ENCODE assay signal across 9 mouse cellular contexts in the genomic region with DNA sequence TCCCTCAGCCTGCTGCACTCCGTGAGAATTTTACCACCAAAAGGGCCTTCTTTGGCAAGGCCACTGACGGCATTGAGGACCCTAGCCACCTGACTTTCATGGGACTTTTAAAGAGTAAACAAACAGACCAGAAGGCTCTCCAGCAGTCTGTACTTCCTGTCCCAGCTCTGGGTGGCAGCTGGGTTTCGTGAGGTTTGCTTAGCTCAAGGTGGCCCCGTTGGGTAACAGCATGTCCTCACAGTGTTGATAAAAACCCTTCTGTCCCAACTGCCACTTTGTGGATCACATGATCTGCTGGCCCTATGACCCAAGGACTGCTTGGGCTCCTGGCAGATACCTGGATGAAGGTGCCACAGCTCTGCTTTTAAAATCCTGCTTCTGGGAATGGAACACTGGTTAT. TPM values are rescaled to one million over a fixed set of nuclear protein-coding genes. Genes with fewer than 3 reads are reported as not detected.
DNase-seq lines count a peak whose midpoint lies in the region; ATAC-seq lines count a peak whose summit lies in the region.
"Had no signal": no experiment of that assay in that cellular context is flagged by ENCODE, and none has a peak within 500 bp of the region (broad histone marks: within the 10 kb centered on the region; RNA-seq: fewer than 3 reads in every experiment).

No protein-coding gene starts in this region.

- peak overlapping the region; percentile 55 for H3K27ac ChIP-seq in liver, embryonic 12.5 days
- no peak overlapping the region for H3K27ac ChIP-seq in liver, embryonic 11.5 days (ENCODE audit: low read depth, low read length)
- no peak overlapping the region for H3K27ac ChIP-seq in midbrain, embryonic 15.5 days
- no peak overlapping the region for H3K27ac ChIP-seq in forebrain, embryonic 14.5 days (ENCODE audit: low read depth, low read length)

- ATAC-seq in liver, embryonic 12.5 days, result 0 out of 2 replicates have a peak, but pooled peaks have one; percentile 19
- no peak for ATAC-seq in liver, embryonic 11.5 days (replicated peaks; ENCODE audit: low FRiP score)
- peak; percentile 51 for ATAC-seq in neutrophil, adult 5-6 weeks (ENCODE audit: extremely low read depth, insufficient number of reproducible peaks, low FRiP score, poor library complexity, severe bottlenecking)
- no peak for ATAC-seq in midbrain, embryonic 15.5 days (replicated peaks)
- ATAC-seq in forebrain, embryonic 14.5 days, result no peak

- no peak overlapping the region for H3K4me3 ChIP-seq in liver, embryonic 12.5 days
- no peak overlapping the region for H3K4me3 ChIP-seq in liver, embryonic 11.5 days (ENCODE audit: low read depth, low read length)
- H3K4me3 ChIP-seq in midbrain, embryonic 15.5 days, result no peak overlapping the region
- no peak overlapping the region for H3K4me3 ChIP-seq in forebrain, embryonic 14.5 days (ENCODE audit: low read depth, low read length)

- no peaks in the 10 kb centered on the region for H3K4me1 ChIP-seq in liver, embryonic 12.5 days
- no peaks in the 10 kb centered on the region for H3K4me1 ChIP-seq in liver, embryonic 11.5 days (replicated peaks; ENCODE audit: control insufficient read depth, insufficient read depth, low read length)
- no peaks in the 10 kb centered on the region for H3K4me1 ChIP-seq in midbrain, embryonic 15.5 days
- no peaks in the 10 kb centered on the region for H3K4me1 ChIP-seq in forebrain, embryonic 14.5 days (ENCODE audit: control insufficient read depth, insufficient read depth, low read length)

- no peaks in the 10 kb centered on the region; the same call in 1 of the 2 replicates for H3K27me3 ChIP-seq in liver, embryonic 12.5 days (replicated peaks)
- no peaks in the 10 kb centered on the region for H3K27me3 ChIP-seq in liver, embryonic 11.5 days (replicated peaks; ENCODE audit: control insufficient read depth, insufficient read depth, low read length)
- no peaks in the 10 kb centered on the region for H3K27me3 ChIP-seq in midbrain, embryonic 15.5 days (replicated peaks)
- H3K27me3 ChIP-seq in forebrain, embryonic 14.5 days (replicated peaks; ENCODE audit: control insufficient read depth, insufficient read depth, low read length), result no peaks in the 10 kb centered on the region

- intact Hi-C loops in left cerebral cortex, postnatal 10 days (cut with DNase I), result no loop called here

- no peak overlapping the region for H3K9ac ChIP-seq in liver, embryonic 12.5 days
- H3K9ac ChIP-seq in liver, embryonic 11.5 days (ENCODE audit: low read depth, low read length), result no peak overlapping the region
- H3K9ac ChIP-seq in midbrain, embryonic 15.5 days, result no peak overlapping the region
- no peak overlapping the region for H3K9ac ChIP-seq in forebrain, embryonic 14.5 days (ENCODE audit: low read length)

- H3K9me3 ChIP-seq in liver, embryonic 12.5 days (replicated peaks), result no peaks in the 10 kb centered on the region
- H3K9me3 ChIP-seq in liver, embryonic 11.5 days (ENCODE audit: control insufficient read depth, low read length), result no peaks in the 10 kb centered on the region
- H3K9me3 ChIP-seq in midbrain, embryonic 15.5 days, result no peaks in the 10 kb centered on the region
- H3K9me3 ChIP-seq in forebrain, embryonic 14.5 days (replicated peaks; ENCODE audit: control insufficient read depth, low read length), result no peaks in the 10 kb centered on the region

- no peaks in the 10 kb centered on the region for H3K36me3 ChIP-seq in liver, embryonic 12.5 days
- no peaks in the 10 kb centered on the region for H3K36me3 ChIP-seq in liver, embryonic 11.5 days (ENCODE audit: control insufficient read depth, insufficient read depth, low read length)
- no peaks in the 10 kb centered on the region for H3K36me3 ChIP-seq in midbrain, embryonic 15.5 days (replicated peaks)
- no peaks in the 10 kb centered on the region for H3K36me3 ChIP-seq in forebrain, embryonic 14.5 days (ENCODE audit: control insufficient read depth, insufficient read depth, low read length)

- H3K4me2 ChIP-seq in liver, embryonic 12.5 days, result no peak overlapping the region
- no peak overlapping the region for H3K4me2 ChIP-seq in liver, embryonic 11.5 days
- no peak overlapping the region for H3K4me2 ChIP-seq in midbrain, embryonic 15.5 days
- H3K4me2 ChIP-seq in forebrain, embryonic 14.5 days (ENCODE audit: low read length), result no peak overlapping the region

- WGBS in liver, embryonic 12.5 days (ENCODE audit: insufficient replicate concordance), result 42% methylated on average over 4 of the region's 4 CpGs
- 40% methylated on average over 4 of the region's 4 CpGs for WGBS in liver, embryonic 11.5 days
- WGBS in midbrain, embryonic 15.5 days, result 89% methylated on average over 4 of the region's 4 CpGs
- 88% methylated on average over 4 of the region's 4 CpGs for WGBS in forebrain, embryonic 14.5 days

- DNase-seq in liver, embryonic 11.5 days (ENCODE audit: low spot score), result no peak
- DNase-seq in kidney, postnatal 36 days, result peak; percentile 43 to 69
- DNase-seq in adrenal gland, postnatal 25 days, result no peak
- DNase-seq in forebrain, embryonic 14.5 days (ENCODE audit: low spot score), result no peak
- DNase-seq in left cerebral cortex, postnatal 10 days (ENCODE audit: extremely low spot score in 1 of 2, low spot score in 2 of 2), result no peak
- DNase-seq: layer of hippocampus, adult 9-11 months had no signal

RNA-seq across cellular contexts. Expression of a gene that starts 25.6 kb away (rescaled TPM):
- not detected in 2 replicates for polyA plus RNA-seq in liver, embryonic 12.5 days (2016; fragmentation: Nextera tagmentation; extraction: Ambion mirVana)
- polyA plus RNA-seq in liver, embryonic 11.5 days (2014; fragmentation: Nextera tagmentation; extraction: Ambion mirVana), result not detected in 2 replicates
- total RNA-seq in neutrophil, adult 5-6 weeks (2017), result 0.86 and 3.1 TPM in 2 replicates
- 0.05 and 0.06 TPM in 2 replicates for polyA plus RNA-seq in midbrain, embryonic 15.5 days (2015; fragmentation: Nextera tagmentation; extraction: Ambion mirVana)
- 0.09 and 0.29 TPM in 2 replicates for total RNA-seq in adrenal gland, postnatal 25 days (2021)
- not detected in 2 replicates for polyA plus RNA-seq in forebrain, embryonic 14.5 days (2014; fragmentation: Nextera tagmentation; extraction: Ambion mirVana)
- total RNA-seq in left cerebral cortex, postnatal 10 days (2021), result under 1 TPM; 0.30 to 0.62 TPM

RNA-seq across cellular contexts. Expression of a gene that starts 31.7 kb away (rescaled TPM):
- polyA plus RNA-seq in liver, embryonic 12.5 days (2016; fragmentation: Nextera tagmentation; extraction: Ambion mirVana), result 76.5 and 84.4 TPM in 2 replicates
- 110 and 115 TPM in 2 replicates for polyA plus RNA-seq in liver, embryonic 11.5 days (2014; fragmentation: Nextera tagmentation; extraction: Ambion mirVana)
- total RNA-seq in neutrophil, adult 5-6 weeks (2017), result 142 and 154 TPM in 2 replicates
- 69.3 and 76.4 TPM in 2 replicates for polyA plus RNA-seq in midbrain, embryonic 15.5 days (2015; fragmentation: Nextera tagmentation; extraction: Ambion mirVana)
- total RNA-seq in adrenal gland, postnatal 25 days (2021), result 98.9 and 118 TPM in 2 replicates
- polyA plus RNA-seq in forebrain, embryonic 14.5 days (2014; fragmentation: Nextera tagmentation; extraction: Ambion mirVana), result 62.6 and 72.3 TPM in 2 replicates
- 10 to 100 TPM; 41.5 to 44.3 TPM for total RNA-seq in left cerebral cortex, postnatal 10 days (2021)

Comparison
In these comparisons a context has a peak if more than half of its experiments do, and no peak if none do; other contexts are left out.
1. ATAC-seq: peak in liver, embryonic 12.5 days (single experiment) and neutrophil, adult 5-6 weeks (single experiment); none in liver, embryonic 11.5 days (single experiment), midbrain, embryonic 15.5 days (single experiment) and forebrain, embryonic 14.5 days (single experiment).
2. DNase-seq: peak in kidney, postnatal 36 days (2 of 2); none in liver, embryonic 11.5 days (single experiment), adrenal gland, postnatal 25 days (single experiment), forebrain, embryonic 14.5 days (single experiment) and left cerebral cortex, postnatal 10 days (0 of 2).